Mouse (Mus musculus) C2C12 (cell line): ENCODE results near the gene Barhl1. TPM values are rescaled to one million over a fixed set of nuclear protein-coding genes. Genes with fewer than 3 reads are reported as not detected.

Source experiments
- H3K27me3 ChIP-seq: one replicate; pipeline ENCODE4 v1.6.1; 2011; ENCODE audit not compliant: control insufficient read depth, insufficient read depth, insufficient read length
- H3K36me3 ChIP-seq: one replicate; pipeline ENCODE4 v1.6.1; 2011; ENCODE audit not compliant: control insufficient read depth, insufficient read depth
- H3K4me3 ChIP-seq: one replicate; pipeline ENCODE4 v1.5.1; 2011; ENCODE audit warnings: mild to moderate bottlenecking, control low read depth; ENCODE audit not compliant: poor library complexity, insufficient read depth, severe bottlenecking
- H3K79me2 ChIP-seq: one replicate; pipeline ENCODE4 v1.6.1; 2011; ENCODE audit not compliant: control insufficient read depth, insufficient read depth
- H3K79me3 ChIP-seq: one replicate; pipeline ENCODE4 v1.6.1; 2011; ENCODE audit warnings: low read depth, control low read depth
- H3ac ChIP-seq: one replicate; pipeline ENCODE3; 2011; ENCODE audit warnings: low read depth; ENCODE audit not compliant: control insufficient read depth, insufficient read length
- CEBPB ChIP-seq: IDR thresholded peaks from one replicate; pipeline ENCODE4 v1.6.1; 2011; ENCODE audit warnings: low read depth, mild to moderate bottlenecking, control low read depth, moderate library complexity
- CTCF ChIP-seq: IDR thresholded peaks from one replicate; pipeline ENCODE4 v1.5.1; 2011; ENCODE audit not compliant: control insufficient read depth, insufficient read depth, insufficient read length
- FOSL1 ChIP-seq: IDR thresholded peaks from one replicate; pipeline ENCODE4 v1.8.0; 2011; ENCODE audit warnings: mild to moderate bottlenecking, low read length; ENCODE audit not compliant: poor library complexity, insufficient read depth, severe bottlenecking
- MAX ChIP-seq: IDR thresholded peaks from one replicate; pipeline ENCODE4 v1.6.1; 2011; ENCODE audit warnings: mild to moderate bottlenecking, control low read depth
- MYOD1 ChIP-seq: IDR thresholded peaks from one replicate; pipeline ENCODE4 v1.6.1; 2011; ENCODE audit warnings: low read depth; ENCODE audit not compliant: control insufficient read depth, insufficient read length
- MYOG ChIP-seq: IDR thresholded peaks from one replicate; pipeline ENCODE4 v1.6.1; 2011; ENCODE audit not compliant: control insufficient read depth, insufficient read length; ENCODE audit errors: extremely low read depth
- USF1 ChIP-seq: IDR thresholded peaks from one replicate; pipeline ENCODE4 v1.6.1; 2011; ENCODE audit warnings: low read depth, mild to moderate bottlenecking, control low read depth, moderate library complexity
- polyA plus RNA-seq: library from polyadenylated mRNA; unstranded; fragments of >200 nt; fragmentation: generic; extraction: Trizol; gene quantifications from one replicate; pipeline ENCODE4 v1.2.1, GENCODE M21; 2012; ENCODE audit warnings: missing spikeins

The Barhl1 gene
- polyA plus RNA-seq, 1 experiment, result 0.01 TPM

DNA sequence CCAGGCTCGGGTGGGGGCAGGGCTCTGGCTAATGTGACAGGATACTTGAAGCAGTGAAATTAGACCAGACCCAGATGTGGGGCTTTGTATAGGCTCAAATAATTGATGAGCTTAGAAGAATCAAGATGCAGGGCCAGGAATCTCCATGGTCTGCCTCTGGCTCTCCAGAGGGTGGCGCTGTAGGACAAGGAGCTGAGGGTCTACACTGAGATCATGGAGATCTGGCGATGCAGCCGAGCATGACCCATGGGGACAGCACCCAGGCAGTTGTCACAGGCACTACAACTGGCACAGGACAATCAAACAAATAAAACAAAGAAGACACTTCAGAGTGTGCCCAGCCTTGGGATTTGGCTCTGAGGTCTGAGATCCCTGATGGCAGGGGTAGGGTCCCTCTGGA is 7.4 kb upstream of the Barhl1 start:
- Histone ChIP-seq H3K79me3 (no peaks in the 10 kb centered on the region), H3ac (no peak overlapping the region), H3K36me3 (no peaks in the 10 kb centered on the region), H3K27me3 (peaks cover 14% of the 10 kb centered on the region), H3K79me2 (no peaks in the 10 kb centered on the region), H3K4me3 (no peak overlapping the region)
- TF ChIP-seq CEBPB, result no peak
- TF ChIP-seq MAX, result peak; percentile 35
- TF ChIP-seq USF1, result no peak
- peak; percentile 85 for TF ChIP-seq CTCF
- TF ChIP-seq MYOG, result no peak

DNA sequence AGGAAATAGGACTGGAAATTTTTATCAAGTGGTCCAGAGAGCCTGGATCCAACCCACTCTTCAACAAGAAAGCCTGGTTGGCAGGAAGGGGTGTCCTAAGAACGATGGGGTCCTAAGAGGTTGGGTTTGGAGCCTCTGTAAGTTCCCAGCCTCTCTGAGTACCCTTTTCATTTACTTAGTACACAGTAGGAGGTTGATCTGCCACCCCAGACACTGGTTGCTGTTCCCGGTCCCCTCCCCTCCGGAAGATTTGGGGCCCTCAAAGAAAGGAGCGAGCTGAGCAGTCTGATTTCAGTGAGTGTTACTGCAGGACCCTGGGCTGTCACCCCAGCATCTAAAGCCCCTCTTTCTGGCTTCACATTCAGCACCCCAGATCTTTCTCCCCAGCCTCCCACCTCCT is 2.5 kb upstream of the Barhl1 start:
- Histone ChIP-seq H3K4me3 (no peak overlapping the region), H3K79me3 (no peaks in the 10 kb centered on the region), H3ac (no peak overlapping the region), H3K27me3 (peaks cover 20% of the 10 kb centered on the region), H3K36me3 (no peaks in the 10 kb centered on the region), H3K79me2 (no peaks in the 10 kb centered on the region)
- TF ChIP-seq CTCF, result no peak
- TF ChIP-seq MYOG, result no peak
- TF ChIP-seq FOSL1, result no peak
- no peak for TF ChIP-seq MAX
- no peak for TF ChIP-seq USF1
- TF ChIP-seq CEBPB, result no peak
- no peak for TF ChIP-seq MYOD1

- Histone ChIP-seq H3K27me3 (peaks cover 16% of the 10 kb centered on the region), H3ac (no peak overlapping the region), H3K79me2 (no peaks in the 10 kb centered on the region), H3K79me3 (no peaks in the 10 kb centered on the region), H3K4me3 (no peak overlapping the region), H3K36me3 (no peaks in the 10 kb centered on the region)
- TF ChIP-seq MYOD1 (no peak), CEBPB (no peak), MAX (no peak), FOSL1 (no peak), CTCF (no peak), MYOG (no peak), USF1 (no peak)
Measured at GRCm38 (mm10) chr2:28917518-28918361, 1.3 kb upstream of the Barhl1 start.

- no peak overlapping the region for H3K4me3 ChIP-seq
- TF ChIP-seq MAX (no peak), MYOG (no peak), MYOD1 (no peak), USF1 (no peak), CTCF (no peak), CEBPB (no peak)
- H3ac ChIP-seq, result no peak overlapping the region
- H3K27me3 ChIP-seq, result peaks cover 12% of the 10 kb centered on the region
- H3K36me3 ChIP-seq, result no peaks in the 10 kb centered on the region
- H3K79me2 ChIP-seq, result no peaks in the 10 kb centered on the region
- no peaks in the 10 kb centered on the region for H3K79me3 ChIP-seq
Measured at GRCm38 (mm10) chr2:28917156-28917517, 669 bp upstream of the Barhl1 start.

GRCm38 (mm10) chr2:28915768-28916512 is 528 bp downstream of the Barhl1 start:
- Histone ChIP-seq H3K27me3 (peaks cover 12% of the 10 kb centered on the region), H3K4me3 (no peak overlapping the region), H3K36me3 (no peaks in the 10 kb centered on the region), H3K79me2 (no peaks in the 10 kb centered on the region), H3K79me3 (no peaks in the 10 kb centered on the region), H3ac (no peak overlapping the region)
- no peak for TF ChIP-seq FOSL1
- TF ChIP-seq MYOG, result no peak
- no peak for TF ChIP-seq MAX
- no peak for TF ChIP-seq CEBPB
- no peak for TF ChIP-seq USF1
- TF ChIP-seq CTCF, result no peak
- TF ChIP-seq MYOD1, result no peak
